Mouse (Mus musculus) hindbrain, postnatal 0 days (tissue): ENCODE data around the gene Snx14. TPM values are rescaled to one million over a fixed set of nuclear protein-coding genes. Genes with fewer than 3 reads are reported as not detected.
A peak's percentile ranks its signal among the peaks of the same experiment; 100 is the strongest.

Experiments used
- ATAC-seq: fragments of 200-750 bp; cut with Nextera tagmentation; 2 replicates; pipeline ENCODE4 v1.8.0; 2017; ENCODE audit warnings: mild to moderate bottlenecking, moderate TSS enrichment, moderate library complexity
- DNase-seq: peaks from one replicate; pipeline ENCODE4 v3.0.0-alpha.2; 2015; ENCODE audit warnings: low spot score
- H3K27ac ChIP-seq: fragments of 300-500 bp; sonication (generic); 2 replicates; pipeline ENCODE4 v1.5.1; 2014; ENCODE audit warnings: mild to moderate bottlenecking
- H3K27me3 ChIP-seq: fragments of 300-500 bp; sonication (generic); 2 replicates; pipeline ENCODE4 v1.6.1; 2014; ENCODE audit warnings: low read length, mixed read lengths; ENCODE audit not compliant: insufficient read depth
- H3K36me3 ChIP-seq: fragments of 300-500 bp; sonication (generic); 2 replicates; pipeline ENCODE4 v1.6.1; 2014; ENCODE audit warnings: low read length, mixed read lengths; ENCODE audit not compliant: insufficient read depth
- H3K4me1 ChIP-seq: fragments of 300-500 bp; sonication (generic); 2 replicates; pipeline ENCODE4 v1.6.1; 2014; ENCODE audit warnings: antibody characterized with exemption, low read length, mixed read lengths; ENCODE audit not compliant: insufficient read depth
- H3K4me2 ChIP-seq: fragments of 300-500 bp; sonication (generic); 2 replicates; pipeline ENCODE4 v1.6.1; 2014; ENCODE audit warnings: low read depth, mild to moderate bottlenecking, low read length, moderate library complexity, mixed read lengths
- H3K4me3 ChIP-seq: fragments of 300-500 bp; sonication (generic); 2 replicates; pipeline ENCODE4 v1.5.1; 2014; ENCODE audit warnings: low read length
- H3K9ac ChIP-seq: fragments of 300-500 bp; sonication (generic); replicated peaks from 2 replicates; pipeline ENCODE4 v1.6.1; 2014; ENCODE audit warnings: mild to moderate bottlenecking, low read length, moderate library complexity, mixed read lengths
- H3K9me3 ChIP-seq: fragments of 300-500 bp; sonication (generic); 2 replicates; pipeline ENCODE4 v1.6.1; 2016; ENCODE audit warnings: low read length, mixed read lengths
- CTCF ChIP-seq: IDR thresholded peaks from 2 replicates; pipeline ENCODE4 v1.5.1; 2016; ENCODE audit warnings: antibody characterized with exemption, control low read depth, low read depth
- whole genome bisulfite sequencing: fragments of 180-500 bp; shearing (Covaris S2); extraction: QIAGEN DNeasy Blood & Tissue Kit; methylation state at CpG from one replicate; pipeline ENCODE4 v1.1.7; 2014; 5-methylcytosine and 5-hydroxymethylcytosine counted together
- polyA plus RNA-seq: library from polyadenylated mRNA; unstranded; fragments of >200 nt; fragmentation: Nextera tagmentation; extraction: Ambion mirVana; gene quantifications from 2 replicates; pipeline ENCODE4 v1.2.1, GENCODE M21; 2015
- total RNA-seq: library from RNA; depleted of rRNA; stranded (reverse); fragments of >200 nt; gene quantifications from 2 replicates; pipeline ENCODE4 v1.2.3, GENCODE M21; 2014

Snx14 gene
- total and polyA plus RNA-seq, 2 experiments from 2014 or later, result 23.3 to 28.6 TPM

GRCm38 (mm10) chr9:88363102-88363501, 75.7 kb downstream of the Snx14 start:
- no peaks in the 10 kb centered on the region for H3K9me3 ChIP-seq
- H3K36me3 ChIP-seq, result no peaks in the 10 kb centered on the region
- no peak overlapping the region for H3K9ac ChIP-seq
- TF ChIP-seq CTCF, result no peak
- no peak overlapping the region for H3K4me2 ChIP-seq
- no peak overlapping the region for H3K4me3 ChIP-seq
- peak overlapping the region; percentile 64 for H3K27ac ChIP-seq
- H3K4me1 ChIP-seq, result peaks cover 5% of the 10 kb centered on the region; the same call in 1 of the 2 replicates
- DNase-seq (peak; percentile 79), ATAC-seq (peak; percentile 71)
- no peaks in the 10 kb centered on the region for H3K27me3 ChIP-seq
- 72% methylated on average over 3 of the region's 3 CpGs for WGBS

- Histone ChIP-seq H3K36me3 (no peaks in the 10 kb centered on the region), H3K9ac (no peak overlapping the region), H3K4me2 (no peak overlapping the region), H3K27me3 (no peaks in the 10 kb centered on the region), H3K4me1 (peaks cover 5% of the 10 kb centered on the region; the same call in 1 of the 2 replicates), H3K27ac (peak overlapping the region; percentile 64), H3K9me3 (no peaks in the 10 kb centered on the region), H3K4me3 (no peak overlapping the region)
- DNase-seq, result peak; percentile 76
- TF ChIP-seq CTCF, result peak; percentile 62
- 23% methylated on average over 4 of the region's 5 CpGs for WGBS
- ATAC-seq, result peak; percentile 69
These were observed 76.5 kb downstream of the Snx14 start for GRCm38 (mm10) chr9:88362055-88362850.

GRCm38 (mm10) chr9:88361211-88361909, 77.4 kb downstream of the Snx14 start:
- ATAC-seq, result no peak
- H3K27me3 ChIP-seq, result no peaks in the 10 kb centered on the region

GRCm38 (mm10) chr9:88359140-88359539, 79.6 kb downstream of the Snx14 start:
- H3K4me1 ChIP-seq, result peaks cover 5% of the 10 kb centered on the region; the same call in 1 of the 2 replicates
- H3K9me3 ChIP-seq, result no peaks in the 10 kb centered on the region
- no peaks in the 10 kb centered on the region for H3K27me3 ChIP-seq
- DNase-seq (no peak), ATAC-seq (no peak)
- H3K4me2 ChIP-seq, result no peak overlapping the region
- WGBS, result 86% methylated on average over 2 of the region's 2 CpGs
- no peak for TF ChIP-seq CTCF
- no peaks in the 10 kb centered on the region for H3K36me3 ChIP-seq
- H3K4me3 ChIP-seq, result no peak overlapping the region
- no peak overlapping the region for H3K27ac ChIP-seq
- no peak overlapping the region for H3K9ac ChIP-seq

More at GRCm38 (mm10) chr9:88361211-88361909, 77.4 kb downstream of the Snx14 start:
- Histone ChIP-seq H3K4me3 (no peak overlapping the region), H3K4me2 (no peak overlapping the region), H3K9me3 (no peaks in the 10 kb centered on the region), H3K4me1 (peaks cover 5% of the 10 kb centered on the region; the same call in 1 of the 2 replicates), H3K36me3 (no peaks in the 10 kb centered on the region), H3K9ac (no peak overlapping the region), H3K27ac (no peak overlapping the region)
- no peak for TF ChIP-seq CTCF
- 69% methylated on average over 14 of the region's 14 CpGs for WGBS
- no peak for DNase-seq

- no peak for TF ChIP-seq CTCF
- no peaks in the 10 kb centered on the region for H3K27me3 ChIP-seq
- no peak for DNase-seq
- no peak overlapping the region for H3K9ac ChIP-seq
- H3K4me3 ChIP-seq, result no peak overlapping the region
- H3K27ac ChIP-seq, result no peak overlapping the region
- no peak overlapping the region for H3K4me2 ChIP-seq
- ATAC-seq, result no peak
- no peaks in the 10 kb centered on the region for H3K4me1 ChIP-seq
- H3K36me3 ChIP-seq, result no peaks in the 10 kb centered on the region
- no peaks in the 10 kb centered on the region for H3K9me3 ChIP-seq
- WGBS, result 59% methylated on average over 3 of the region's 3 CpGs
These were observed 81.6 kb downstream of the Snx14 start for GRCm38 (mm10) chr9:88357173-88357572.

GRCm38 (mm10) chr9:88353459-88353858, 85.3 kb downstream of the Snx14 start:
- H3K9me3 ChIP-seq, result no peaks in the 10 kb centered on the region
- DNase-seq (no peak), ATAC-seq (no peak)
- no peak overlapping the region for H3K4me3 ChIP-seq
- TF ChIP-seq CTCF, result no peak
- H3K4me2 ChIP-seq, result no peak overlapping the region
- H3K4me1 ChIP-seq, result no peaks in the 10 kb centered on the region
- no peaks in the 10 kb centered on the region for H3K36me3 ChIP-seq
- H3K27ac ChIP-seq, result no peak overlapping the region
- H3K27me3 ChIP-seq, result no peaks in the 10 kb centered on the region
- H3K9ac ChIP-seq, result no peak overlapping the region
- 77% methylated on average over 7 of the region's 7 CpGs for WGBS

GRCm38 (mm10) chr9:88352741-88353140, 86.0 kb downstream of the Snx14 start:
- no peaks in the 10 kb centered on the region for H3K36me3 ChIP-seq
- no peak for TF ChIP-seq CTCF
- no peak overlapping the region for H3K27ac ChIP-seq
- H3K4me2 ChIP-seq, result no peak overlapping the region
- no peaks in the 10 kb centered on the region for H3K27me3 ChIP-seq
- 35% methylated on average over 6 of the region's 6 CpGs for WGBS
- no peak overlapping the region for H3K4me3 ChIP-seq
- DNase-seq (peak; percentile 20), ATAC-seq (peak; percentile 36; the same call in 1 of the 2 replicates)
- H3K9me3 ChIP-seq, result no peaks in the 10 kb centered on the region
- no peak overlapping the region for H3K9ac ChIP-seq
- no peaks in the 10 kb centered on the region for H3K4me1 ChIP-seq
